Mouse (Mus musculus): Measurements from ENCODE around the gene Vipr2.
A peak's percentile ranks its signal among the peaks of the same experiment; 100 is the strongest.

The Vipr2 gene

DNA sequence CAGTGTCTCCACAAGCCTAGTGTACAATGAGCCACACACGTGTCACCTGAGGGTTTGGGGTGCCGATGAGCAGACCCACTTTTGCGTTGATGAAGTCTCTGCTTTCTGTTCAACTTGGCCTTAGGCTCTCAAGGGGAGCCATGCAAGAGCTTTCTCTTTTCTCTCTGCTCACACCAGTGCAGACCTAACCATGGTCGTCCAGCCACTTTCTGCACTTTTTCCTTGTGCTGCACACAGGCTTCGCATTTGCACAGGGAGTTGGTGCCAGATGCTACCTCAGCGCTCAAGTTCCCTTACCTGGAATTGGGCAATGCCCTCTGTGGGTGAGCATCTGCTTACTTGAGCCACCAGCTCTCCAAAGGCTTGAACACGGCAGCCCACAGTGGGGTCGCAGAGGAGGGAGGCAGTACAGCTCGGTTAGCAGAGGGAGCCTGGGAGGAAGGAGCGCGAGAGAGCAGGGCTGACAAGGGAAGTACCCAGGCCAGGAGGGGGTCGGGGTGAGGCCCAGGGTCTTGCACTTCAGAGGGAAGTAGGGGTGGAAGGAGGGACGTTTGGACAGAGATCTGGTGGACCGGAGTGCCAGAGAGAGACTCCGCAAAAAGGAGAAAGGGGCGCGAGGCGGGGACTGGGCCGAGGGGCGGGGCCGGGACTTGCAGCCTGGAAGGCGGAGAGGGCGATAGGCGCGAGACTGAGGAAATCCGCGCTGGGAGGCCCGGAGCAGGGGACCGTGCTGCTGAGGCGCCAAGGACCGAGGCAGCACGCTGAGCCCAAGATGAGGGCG lies at the start of gene Vipr2:
Gene Vipr2, plus strand, starts transcription at position 653 of the 781 bp plus-strand sequence.
- peak; percentile 56 for DNase-seq

DNA sequence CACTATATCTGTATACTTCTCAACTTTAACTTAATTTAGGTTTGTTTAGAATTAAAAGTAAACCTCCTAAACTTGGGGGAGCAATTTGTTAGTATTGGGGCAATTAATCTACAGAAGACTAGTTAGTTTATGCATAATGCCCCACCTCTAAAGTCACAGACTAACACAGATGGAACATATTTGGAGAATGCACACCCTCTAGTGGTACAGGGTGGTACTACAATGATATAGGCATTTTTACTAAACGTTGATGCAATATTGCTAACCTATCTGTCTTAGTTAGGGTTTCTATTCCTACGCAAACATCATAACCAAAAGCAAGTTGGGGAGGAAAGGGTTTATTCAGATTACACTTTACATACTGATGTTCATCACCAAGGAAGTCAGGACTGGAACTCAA lies 49.4 kb upstream of the Vipr2 start:
- DNase-seq, result peak; percentile 51

DNA sequence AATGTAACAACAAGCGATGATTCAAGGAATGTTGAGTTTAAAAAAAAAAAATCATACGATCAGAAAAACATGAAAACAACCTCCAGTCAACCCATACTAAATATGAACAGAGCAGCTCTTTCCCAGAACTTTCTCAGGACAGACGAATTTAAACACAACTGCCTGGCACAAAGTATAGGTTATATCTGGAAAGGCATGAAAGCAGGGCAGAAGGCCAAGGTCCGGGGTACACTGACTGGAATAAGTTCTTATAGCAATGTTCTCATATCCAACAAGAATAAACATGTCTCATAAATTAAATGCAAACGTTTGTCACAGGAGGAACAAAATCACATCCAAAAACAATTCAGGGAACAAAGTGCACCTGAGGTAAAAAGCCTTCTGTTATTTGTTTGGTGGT lies 42.2 kb upstream of the Vipr2 start:
- DNase-seq, result no peak

DNA sequence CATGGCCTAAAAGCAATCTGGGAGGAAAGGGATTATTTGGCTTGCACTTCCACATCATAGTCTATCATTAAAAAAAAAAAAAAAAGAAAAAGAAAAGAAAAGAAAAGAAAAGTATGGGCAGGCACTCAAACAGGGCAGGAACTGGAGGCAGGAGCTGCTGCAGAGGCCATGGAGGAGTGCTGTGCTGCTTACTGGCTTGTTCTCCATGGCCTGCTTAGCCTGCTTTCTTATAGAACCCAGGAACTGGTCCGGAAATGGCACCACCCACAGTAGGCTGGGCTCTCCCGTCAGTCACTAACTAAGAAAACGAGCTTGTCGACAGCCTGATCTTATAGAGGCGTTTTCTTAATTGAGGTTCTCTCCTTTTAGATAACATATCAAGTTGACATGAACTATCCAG lies 32.7 kb upstream of the Vipr2 start:
- no peak for DNase-seq

DNA sequence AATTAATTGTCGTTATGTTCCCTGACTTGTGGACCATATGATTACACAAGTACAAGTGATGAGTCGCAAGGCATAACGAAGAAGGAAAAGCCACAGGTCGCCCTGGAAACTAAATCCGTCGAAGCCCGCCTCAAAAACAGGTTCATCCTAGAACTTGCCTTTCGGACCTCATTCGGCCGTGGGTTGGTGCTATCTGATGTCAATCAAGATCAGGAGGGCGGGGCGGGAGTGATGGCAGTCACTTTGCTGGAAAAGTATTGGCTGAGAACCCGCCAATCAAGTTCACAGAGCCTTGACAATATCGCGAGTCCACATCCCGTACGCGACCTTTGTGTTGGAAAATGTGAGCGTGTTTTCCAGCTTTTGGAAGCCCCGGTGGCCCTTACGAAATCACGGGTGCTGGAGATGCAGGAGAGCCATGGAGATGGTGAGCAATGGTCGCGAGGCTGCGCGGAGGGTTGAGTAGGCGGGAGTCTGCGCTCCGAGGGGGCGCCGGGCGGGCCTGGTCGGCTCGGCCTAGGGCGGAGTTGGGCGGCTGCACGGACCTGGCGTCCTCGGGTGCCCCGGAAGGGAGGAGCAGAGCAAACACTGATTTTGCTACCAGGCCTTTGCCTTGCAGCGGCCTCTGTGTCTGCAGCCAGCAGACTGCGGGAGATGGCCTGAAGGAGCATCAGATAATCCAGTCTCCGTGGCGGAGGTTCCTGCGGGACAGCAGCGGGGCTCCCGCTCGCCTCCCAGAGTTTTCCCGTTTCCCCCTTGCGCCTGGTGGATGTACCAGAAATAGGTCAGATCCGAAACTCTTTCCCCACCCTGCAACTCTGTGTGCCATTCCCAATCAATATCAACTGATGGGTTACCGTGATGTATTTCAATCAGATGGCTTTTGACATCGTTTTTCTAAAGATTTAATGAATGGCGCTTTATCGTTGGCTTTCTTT lies 29.8 kb upstream of the Vipr2 start, which contains the start of gene Zfp386:
Gene Zfp386, plus strand, starts transcription at position 285 of the 938 bp plus-strand sequence.
- peak; percentile 100 for DNase-seq

DNA sequence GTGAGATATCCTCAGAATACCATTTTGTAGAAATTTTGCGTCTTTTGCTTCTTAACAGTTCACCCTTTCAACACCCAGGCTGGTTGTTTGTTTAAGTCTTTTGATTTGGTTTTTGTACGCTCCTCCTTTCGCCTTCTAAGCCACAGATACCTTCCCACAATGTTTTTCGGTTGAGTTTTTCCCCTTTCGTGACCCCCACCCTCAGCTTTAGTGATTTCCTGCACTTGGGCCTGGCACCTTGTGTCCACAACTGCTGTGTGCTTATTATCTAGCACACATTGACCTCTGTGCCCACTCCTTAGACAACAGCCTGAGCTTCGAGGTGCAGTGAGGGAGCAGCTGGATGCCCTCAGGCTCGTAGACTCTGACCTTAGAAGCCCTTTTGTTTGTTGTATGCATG lies 28.8 kb upstream of the Vipr2 start:
- DNase-seq, result no peak

DNA sequence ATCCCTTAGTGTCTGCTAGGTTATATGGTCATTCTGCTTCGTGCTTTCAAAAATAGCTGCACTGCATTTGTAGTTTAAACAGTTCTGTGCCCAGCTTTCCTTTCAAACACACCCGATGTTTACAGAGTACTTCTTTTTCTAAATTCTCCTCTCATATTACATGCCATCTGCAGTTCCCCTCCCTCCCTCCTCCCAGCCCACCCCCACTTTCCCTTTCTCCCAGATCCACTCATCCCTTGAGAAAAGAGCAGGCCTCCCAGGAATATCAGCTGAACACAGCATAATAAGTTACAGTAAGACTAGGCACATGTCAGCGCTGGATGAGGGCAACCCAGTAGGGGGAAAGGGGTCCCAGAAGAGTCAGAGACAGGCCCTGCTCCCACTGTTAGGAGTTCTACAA lies 28.3 kb upstream of the Vipr2 start:
- no peak for DNase-seq

DNA sequence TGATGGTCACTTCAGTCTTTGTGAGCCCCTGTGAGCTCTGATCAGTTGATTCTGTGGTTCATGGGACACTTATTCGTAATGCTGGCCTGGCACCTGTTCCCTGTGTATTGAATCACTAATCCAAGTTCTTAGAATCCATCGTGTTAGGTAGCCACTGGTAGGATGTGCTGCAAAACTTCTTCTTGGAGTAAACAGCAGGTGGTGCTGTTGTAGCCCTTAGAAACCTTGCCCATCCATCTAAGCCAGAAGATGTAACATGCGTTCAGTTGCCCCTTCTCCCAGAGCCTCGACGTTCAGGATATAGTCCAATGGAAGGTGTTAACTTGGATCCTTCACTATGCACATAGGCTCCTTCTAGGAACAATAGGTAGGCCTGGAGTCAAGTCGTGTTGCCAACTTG lies 27.8 kb upstream of the Vipr2 start:
- peak; percentile 29 for DNase-seq

DNA sequence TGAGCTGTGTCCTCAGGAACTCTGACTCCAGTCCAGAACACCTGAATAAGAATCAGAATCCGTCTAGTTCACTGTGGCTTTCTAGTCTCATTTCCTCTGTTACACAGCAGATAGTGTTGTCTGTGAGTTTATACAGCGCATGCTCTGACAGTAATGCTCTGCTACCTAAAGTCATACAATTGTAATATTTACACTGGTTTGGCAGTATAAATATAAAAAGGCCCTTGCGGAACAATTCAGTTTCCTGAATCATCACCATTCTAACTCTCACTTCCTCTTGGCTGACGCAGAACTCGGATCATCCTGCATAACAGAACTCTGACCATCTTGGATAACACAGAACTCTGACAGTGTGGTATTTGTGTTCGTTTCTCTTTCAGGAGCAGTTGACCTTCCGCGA lies 23.2 kb upstream of the Vipr2 start:
- DNase-seq, result peak; percentile 8

DNA sequence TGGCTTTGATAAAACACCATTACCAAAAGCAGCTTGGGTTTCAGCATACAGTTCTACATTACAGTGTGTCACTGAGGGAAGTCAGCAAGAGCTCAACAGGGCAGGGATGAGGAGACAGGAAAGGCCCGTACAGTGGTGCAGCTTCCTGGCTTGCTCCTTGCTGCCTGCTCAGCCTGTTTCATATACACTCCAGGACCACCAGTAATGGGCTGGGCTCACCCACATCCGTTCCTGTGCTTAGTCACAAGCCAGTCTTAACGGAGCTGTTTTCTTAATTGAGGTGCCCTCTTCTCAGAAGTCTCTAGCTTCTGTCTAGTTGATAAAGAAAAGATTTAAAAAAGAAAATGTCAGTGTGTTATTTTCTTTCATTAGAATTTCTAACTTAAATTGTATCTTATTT lies 21.4 kb upstream of the Vipr2 start:
- DNase-seq, result no peak

DNA sequence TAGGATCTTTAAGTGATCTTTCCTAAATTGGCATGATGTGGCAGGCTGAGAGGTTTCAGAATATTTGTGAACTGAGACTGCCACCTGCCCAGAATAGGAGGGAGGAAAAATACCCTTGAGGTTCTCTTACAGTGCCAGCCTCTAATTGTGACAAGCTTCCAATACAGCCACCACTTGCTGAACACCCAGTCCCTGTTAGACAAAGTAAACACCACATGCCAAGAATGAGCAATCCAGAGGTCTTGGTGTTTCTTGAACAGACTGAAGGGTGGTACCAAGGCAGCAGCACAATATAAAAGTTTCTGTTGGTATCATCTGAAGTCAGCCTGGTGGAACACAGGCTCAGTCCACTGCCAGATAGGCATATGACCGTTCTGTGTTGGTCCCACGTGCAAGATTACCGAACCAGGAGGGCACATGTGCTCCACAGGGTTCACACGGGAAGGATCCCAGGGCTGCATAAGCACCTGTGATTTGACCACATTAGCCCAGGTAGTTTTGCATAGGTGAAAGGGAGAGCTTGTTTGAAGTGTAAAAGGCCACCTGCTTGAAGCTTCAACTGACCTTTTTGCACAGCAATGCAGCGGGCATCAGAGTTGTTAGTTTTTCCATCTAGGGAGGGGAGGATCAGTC lies 15.8 kb upstream of the Vipr2 start:
- no peak for DNase-seq

DNA sequence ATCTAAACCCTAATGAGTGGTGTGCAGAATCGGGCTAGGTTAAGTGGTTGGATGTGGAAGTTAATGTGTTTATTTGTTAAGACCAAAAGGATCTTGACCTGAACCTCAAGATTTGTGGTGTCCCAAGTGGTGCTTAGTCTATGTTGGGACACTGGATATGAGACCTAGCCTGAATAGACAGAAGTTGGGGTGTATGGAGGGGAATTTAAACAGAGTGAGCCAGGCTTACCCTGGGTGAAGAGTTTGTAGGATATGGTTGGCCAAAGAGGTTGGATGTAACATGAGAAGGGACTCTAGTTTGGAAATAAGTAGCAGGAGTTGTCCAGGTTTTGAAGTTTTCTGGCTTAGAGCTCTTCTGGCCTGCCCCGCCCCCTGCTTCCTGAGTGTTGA lies 15.3 kb upstream of the Vipr2 start:
- DNase-seq, result no peak

DNA sequence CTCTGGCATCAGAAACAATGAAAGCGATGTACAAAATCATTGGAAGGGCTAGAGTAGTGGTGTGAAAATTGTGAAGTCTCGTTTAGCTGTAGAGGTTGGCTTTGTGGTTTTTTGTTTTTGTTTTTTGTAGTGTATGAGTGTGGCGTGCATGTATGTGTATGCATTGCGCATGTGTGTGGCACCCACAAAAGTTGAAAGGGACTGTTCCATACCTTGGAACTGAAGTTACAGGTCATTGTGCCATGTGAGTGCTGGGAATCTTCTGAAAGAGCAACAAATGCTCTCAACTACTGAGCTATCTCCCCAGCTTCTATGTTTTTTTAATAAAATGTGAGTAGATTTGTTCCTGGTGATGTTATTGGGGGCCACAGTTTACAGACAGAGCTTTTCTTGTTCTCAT lies 14.5 kb upstream of the Vipr2 start:
- no peak for DNase-seq

DNA sequence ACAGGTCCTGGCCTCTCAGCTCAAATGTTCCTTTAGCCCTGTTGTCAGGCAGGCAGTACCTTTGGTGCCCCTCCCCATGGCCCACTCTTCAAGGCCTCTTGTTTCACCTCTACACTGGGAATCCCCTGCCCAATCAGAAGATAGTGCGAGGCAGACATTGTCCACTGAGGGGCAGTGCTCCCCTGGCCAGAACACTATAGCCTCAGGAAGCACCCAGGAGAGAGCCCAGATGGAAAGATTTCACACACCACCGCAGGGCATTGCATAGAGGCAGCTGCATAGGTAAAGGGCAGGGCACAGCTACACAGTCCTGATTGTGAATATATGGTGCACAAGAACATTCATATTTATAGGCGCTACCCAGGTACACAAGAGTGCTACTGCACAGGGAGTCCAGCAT lies 6.5 kb upstream of the Vipr2 start:
- peak; percentile 47 for DNase-seq

DNA sequence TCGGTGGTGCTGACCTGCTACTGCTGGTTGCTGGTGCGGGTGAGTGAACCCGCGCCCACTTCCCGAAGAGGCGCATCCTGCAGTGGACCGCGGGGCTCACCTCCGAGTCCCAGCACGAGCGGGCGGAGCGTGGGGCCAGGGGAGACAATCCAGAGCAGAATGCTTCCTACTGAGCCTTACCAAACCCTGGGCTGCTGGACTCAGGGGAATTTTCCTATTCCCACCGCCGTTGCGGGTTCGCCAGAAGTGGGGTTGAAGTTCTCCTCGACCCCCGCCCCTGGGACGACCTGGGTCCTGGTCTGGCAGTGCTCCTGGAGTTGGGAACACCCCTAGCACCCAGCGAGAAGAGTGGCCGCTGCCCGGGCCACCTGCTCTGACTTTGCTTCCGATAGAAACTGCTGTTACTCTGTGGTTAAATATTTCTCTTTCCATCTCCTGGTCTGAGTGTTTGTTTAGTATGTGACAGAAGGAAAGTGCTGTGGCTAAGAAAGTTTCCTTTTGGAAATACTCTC lies 385 bp downstream of the Vipr2 start:
- no peak for DNase-seq

DNA sequence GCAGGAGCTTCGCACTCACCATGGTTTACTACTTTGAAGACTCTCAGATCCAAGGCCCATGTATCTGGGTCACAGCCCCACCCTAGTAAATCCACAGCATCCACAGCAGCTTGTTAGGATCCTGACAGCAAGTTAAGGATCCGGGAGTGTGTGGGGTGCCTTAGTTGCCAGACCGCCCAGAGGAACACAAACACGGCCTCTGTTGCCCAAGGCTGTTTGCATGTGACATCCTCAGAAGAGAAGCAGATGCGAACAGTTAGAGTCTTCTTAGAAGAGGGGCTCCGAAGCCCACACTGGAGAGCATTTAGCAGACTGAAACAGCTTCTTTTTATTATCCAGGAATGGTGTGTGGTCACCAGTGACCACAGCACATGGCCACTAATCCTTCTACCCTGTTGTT lies 5.6 kb downstream of the Vipr2 start:
- no peak for DNase-seq

DNA sequence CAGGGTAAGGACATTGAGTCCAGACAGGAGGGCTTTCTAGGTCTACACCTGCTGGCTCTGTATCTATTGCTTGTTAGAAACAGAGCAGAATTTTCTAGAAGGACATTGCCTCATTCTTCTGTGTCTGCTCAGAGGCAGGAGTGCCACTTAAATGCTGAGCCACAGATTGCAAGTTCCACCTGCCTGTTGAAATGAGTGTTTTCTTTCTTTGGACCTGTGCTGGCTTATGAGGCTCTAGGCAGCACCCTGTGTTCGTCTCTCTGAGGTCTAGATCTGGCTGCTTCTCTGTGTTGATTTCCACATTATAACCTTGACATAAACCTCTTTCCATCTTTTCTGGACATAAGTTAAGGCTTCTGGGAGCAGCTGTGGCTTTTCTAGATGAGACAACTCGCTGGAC lies 6.8 kb downstream of the Vipr2 start:
- DNase-seq, result no peak

DNA sequence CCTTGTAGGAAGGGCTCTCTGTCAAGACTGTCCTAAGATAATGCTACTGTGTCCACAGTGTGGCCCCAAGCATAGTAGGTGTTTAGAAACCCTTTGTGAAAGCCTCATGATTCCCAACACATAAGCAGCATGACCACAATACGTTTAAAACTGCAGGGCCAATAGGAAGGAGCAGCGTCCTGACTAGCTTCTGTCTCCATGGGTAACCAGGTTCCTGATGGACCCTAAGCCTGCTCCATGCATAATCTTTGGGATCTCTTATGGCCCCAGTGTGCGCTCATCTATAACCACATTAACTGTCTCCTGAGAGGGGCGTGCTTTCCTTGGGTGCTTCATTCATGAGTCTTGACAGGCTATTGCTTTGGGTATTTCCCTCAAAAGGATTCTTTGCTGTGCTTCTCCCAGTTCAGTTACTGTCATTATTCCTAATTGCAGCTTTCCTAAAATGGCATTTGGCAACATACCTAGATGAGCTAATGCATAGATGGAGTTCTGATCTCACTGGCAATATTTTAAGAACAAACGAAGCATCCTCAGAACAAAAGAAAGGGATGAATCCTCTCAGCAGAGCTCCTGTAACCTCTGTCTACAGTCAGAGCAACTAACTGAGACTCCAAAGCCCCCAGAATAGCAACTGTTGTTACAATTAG lies 9.6 kb downstream of the Vipr2 start:
- no peak for DNase-seq

DNA sequence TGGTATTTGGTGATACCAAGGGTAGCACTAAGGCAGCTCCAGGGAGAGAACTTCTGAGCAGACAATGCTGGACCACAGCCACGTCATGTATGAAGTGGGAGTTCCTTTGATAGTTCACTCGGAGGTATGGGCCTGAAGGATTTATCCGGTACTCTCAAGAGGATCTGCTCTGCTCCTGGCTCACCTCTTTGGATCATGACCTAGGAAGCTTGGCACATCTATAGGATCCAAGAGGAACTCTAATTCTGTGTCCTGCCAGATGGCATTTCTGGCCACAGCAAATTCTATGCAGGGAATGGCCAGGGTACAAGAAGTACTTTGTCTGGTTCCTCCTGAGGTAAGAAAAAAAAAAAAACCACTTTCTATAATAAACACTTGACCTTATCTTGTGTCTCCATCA lies 12.3 kb downstream of the Vipr2 start:
- DNase-seq, result no peak

DNA sequence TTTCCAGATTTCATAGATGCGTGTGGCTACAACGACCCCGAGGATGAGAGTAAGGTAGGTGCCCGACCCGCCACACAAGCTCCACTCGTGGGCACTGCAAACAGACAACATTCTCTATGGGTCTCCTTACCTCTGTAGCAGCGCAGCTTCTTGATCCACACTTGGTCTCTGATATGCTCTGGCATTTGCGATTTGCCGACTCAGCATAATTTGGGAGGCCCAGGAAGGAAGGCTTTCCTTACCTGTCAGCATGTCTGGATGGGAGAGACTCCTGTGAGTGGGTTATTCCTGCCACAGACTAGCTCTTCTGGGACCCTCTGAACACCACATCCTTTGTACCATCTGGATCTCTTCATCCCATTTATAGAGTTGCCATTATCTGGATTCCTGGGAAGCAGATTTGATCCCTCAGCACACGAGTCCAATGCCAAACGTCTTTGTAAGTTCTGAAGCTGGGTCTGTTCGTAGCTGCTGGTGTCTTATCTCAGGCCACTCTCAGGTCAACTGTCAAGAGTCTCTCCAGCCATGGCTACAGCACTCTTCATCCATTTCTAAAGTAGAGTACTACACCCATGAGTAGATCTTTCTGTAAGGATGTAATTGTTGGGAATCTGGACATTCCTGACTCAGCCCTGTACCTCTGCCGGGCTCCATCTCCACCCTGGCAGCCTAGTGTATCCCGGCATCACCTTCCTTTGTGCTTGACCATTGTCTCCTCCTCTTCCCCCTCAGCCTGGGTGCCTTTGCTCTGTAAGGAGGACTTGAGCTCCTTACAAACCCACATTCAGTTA lies 17.4 kb downstream of the Vipr2 start:
- DNase-seq, result no peak

DNA sequence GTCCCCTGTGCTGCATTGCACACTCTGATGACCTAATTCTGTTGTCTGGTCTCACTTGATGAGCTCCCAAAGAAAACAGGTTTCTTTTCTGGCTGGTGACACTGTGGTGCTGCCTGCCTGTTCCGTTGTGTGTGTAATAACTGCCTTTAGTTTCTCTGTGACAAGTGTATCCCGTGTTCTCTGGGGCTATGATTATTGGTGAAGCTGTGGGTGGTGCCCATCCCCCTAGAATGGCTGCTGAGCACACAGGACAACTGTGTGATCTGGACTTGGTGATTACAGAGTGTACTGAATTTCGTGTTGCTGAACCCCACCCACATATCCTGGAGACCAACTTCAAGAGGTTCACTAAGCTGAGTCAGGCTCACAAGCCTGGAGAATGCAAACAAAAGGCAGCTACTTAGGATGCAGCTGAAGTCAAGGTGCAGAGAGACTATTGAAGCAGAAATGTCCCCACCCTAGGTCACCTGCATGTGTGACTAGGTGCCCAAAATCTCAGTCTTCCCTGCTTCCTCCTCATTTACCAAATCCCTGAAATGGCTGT lies 18.9 kb downstream of the Vipr2 start:
- no peak for DNase-seq

DNA sequence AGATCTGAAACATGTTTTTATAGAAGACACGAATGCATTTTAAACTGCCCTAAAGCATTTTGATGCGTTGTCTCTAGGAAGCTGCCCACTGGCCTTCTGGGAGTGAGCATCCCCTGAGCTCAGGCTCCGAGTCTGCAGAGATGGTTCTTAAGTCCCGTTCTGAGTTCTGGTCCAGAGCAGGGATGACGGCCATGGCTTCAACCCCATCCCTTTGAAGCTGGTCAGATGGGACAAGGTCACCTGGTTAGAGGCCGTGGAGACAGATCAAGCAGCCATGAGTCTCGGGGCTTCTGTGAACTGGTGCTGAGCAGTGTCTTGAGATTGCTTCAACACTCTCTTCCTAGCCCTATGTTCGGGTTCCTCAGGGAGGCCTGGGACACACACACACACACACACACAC lies 19.6 kb downstream of the Vipr2 start:
- DNase-seq, result no peak
